Mouse (Mus musculus) embryonic facial prominence, embryonic 14.5 days (tissue): Measurements from ENCODE around the gene Hist2h2bb. TPM values are rescaled to one million over a fixed set of nuclear protein-coding genes. Genes with fewer than 3 reads are reported as not detected.
"Not testable (repeated sequence)": the region's sequence is repeated elsewhere in the genome, so short reads cannot be mapped to it uniquely, and the experiment has no call there.

Source experiments
- ATAC-seq: fragments of 200-750 bp; cut with Nextera tagmentation; 2 replicates; pipeline ENCODE4 v1.8.0; 2017; ENCODE audit warnings: low read depth, moderate number of reproducible peaks, moderate TSS enrichment
- DNase-seq: peaks from one replicate; pipeline ENCODE4 v3.0.0-alpha.2; 2015; ENCODE audit warnings: low spot score
- H3K27ac ChIP-seq: fragments of 300-500 bp; sonication (generic); replicated peaks from 2 replicates; pipeline ENCODE4 v1.5.1; 2014; ENCODE audit warnings: low read depth, mild to moderate bottlenecking, low read length, moderate library complexity
- H3K27me3 ChIP-seq: fragments of 300-500 bp; sonication (generic); replicated peaks from 2 replicates; pipeline ENCODE4 v1.6.1; 2014; ENCODE audit warnings: low read length; ENCODE audit not compliant: control insufficient read depth, insufficient read depth
- H3K36me3 ChIP-seq: fragments of 300-500 bp; sonication (generic); 2 replicates; pipeline ENCODE4 v1.6.1; 2014; ENCODE audit warnings: low read length, mixed read lengths; ENCODE audit not compliant: control insufficient read depth, insufficient read depth
- H3K4me1 ChIP-seq: fragments of 300-500 bp; sonication (generic); 2 replicates; pipeline ENCODE4 v1.6.1; 2014; ENCODE audit warnings: antibody characterized with exemption, low read length; ENCODE audit not compliant: control insufficient read depth, insufficient read depth
- H3K4me2 ChIP-seq: fragments of 300-500 bp; sonication (generic); 2 replicates; pipeline ENCODE4 v1.6.1; 2014; ENCODE audit warnings: low read depth, mild to moderate bottlenecking, low read length, moderate library complexity, mixed read lengths
- H3K4me3 ChIP-seq: fragments of 300-500 bp; sonication (generic); 2 replicates; pipeline ENCODE4 v1.5.1; 2014; ENCODE audit warnings: low read depth, mild to moderate bottlenecking, low read length
- H3K9ac ChIP-seq: fragments of 300-500 bp; sonication (generic); 2 replicates; pipeline ENCODE4 v1.6.1; 2014; ENCODE audit warnings: low read depth, mild to moderate bottlenecking, low read length, moderate library complexity, mixed read lengths
- H3K9me3 ChIP-seq: fragments of 300-500 bp; sonication (generic); 2 replicates; pipeline ENCODE4 v1.6.1; 2016; ENCODE audit warnings: low read length; ENCODE audit not compliant: control insufficient read depth
- WGBS: fragments of 180-500 bp; shearing (Covaris S2); extraction: QIAGEN DNeasy Blood & Tissue Kit; methylation state at CpG from one replicate; pipeline ENCODE4 v1.1.7; 2014; 5-methylcytosine and 5-hydroxymethylcytosine counted together
- polyA plus RNA-seq: library from polyadenylated mRNA; unstranded; fragments of >200 nt; fragmentation: Nextera tagmentation; extraction: Ambion mirVana; gene quantifications from 2 replicates; pipeline ENCODE4 v1.2.1, GENCODE M21; 2014

Gene Hist2h2bb
- polyA plus RNA-seq: 8.9 and 12.7 TPM in 2 replicates

DNA sequence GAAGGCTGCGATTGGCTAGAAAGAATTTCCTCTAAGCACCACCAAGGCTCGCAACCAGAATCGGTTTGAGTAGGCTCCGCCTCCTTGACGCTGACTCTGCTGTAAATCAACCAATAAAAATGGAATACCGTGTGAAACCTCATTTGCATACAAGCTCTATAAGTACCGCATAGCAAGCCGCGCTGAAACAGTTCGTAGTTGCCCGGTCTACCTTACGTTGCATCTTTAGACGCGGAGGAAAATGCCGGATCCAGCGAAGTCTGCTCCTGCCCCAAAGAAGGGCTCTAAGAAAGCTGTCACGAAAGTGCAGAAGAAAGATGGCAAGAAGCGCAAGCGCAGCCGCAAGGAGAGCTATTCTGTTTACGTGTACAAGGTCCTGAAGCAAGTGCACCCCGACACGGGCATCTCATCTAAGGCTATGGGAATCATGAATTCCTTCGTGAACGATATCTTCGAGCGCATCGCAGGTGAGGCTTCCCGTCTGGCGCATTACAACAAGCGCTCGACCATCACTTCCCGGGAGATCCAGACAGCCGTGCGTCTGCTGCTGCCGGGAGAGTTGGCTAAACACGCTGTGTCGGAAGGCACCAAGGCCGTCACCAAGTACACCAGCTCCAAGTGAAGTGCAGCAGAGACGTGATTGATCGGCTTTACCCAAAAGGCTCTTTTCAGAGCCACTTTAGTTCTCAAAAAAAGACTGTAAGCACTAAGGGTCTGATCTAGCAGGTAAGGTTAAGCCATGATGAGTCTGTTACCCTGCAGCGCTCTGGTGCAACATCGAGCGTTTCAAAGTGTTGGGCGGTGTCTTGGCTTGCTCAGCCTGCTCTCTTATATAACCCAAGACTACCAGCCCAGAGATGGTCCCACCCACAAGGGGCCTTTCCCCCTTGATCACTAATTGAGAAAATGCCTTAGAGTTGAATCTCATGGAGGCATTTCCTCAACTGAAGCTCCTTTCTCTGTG is at the start of gene Hist2h2bb:
Gene Hist2h2bb (plus strand): TSS at position 242 of the 964 bp plus-strand sequence.
- Histone ChIP-seq H3K36me3 (no peaks in the 10 kb centered on the region), H3K4me1 (peaks cover 5% of the 10 kb centered on the region), H3K4me3 (peak within 1 kb of the TSS; percentile 50), H3K27me3 (no peaks in the 10 kb centered on the region), H3K4me2 (peak within 1 kb of the TSS; percentile 79), H3K9me3 (no peaks in the 10 kb centered on the region), H3K27ac (peak within 1 kb of the TSS; percentile 98), H3K9ac (peak within 1 kb of the TSS; percentile 80)
- DNase-seq: peak; percentile 100
- under 1% methylated on average over 45 of the region's 45 CpGs for WGBS
- ATAC-seq: peak; percentile 95

DNA sequence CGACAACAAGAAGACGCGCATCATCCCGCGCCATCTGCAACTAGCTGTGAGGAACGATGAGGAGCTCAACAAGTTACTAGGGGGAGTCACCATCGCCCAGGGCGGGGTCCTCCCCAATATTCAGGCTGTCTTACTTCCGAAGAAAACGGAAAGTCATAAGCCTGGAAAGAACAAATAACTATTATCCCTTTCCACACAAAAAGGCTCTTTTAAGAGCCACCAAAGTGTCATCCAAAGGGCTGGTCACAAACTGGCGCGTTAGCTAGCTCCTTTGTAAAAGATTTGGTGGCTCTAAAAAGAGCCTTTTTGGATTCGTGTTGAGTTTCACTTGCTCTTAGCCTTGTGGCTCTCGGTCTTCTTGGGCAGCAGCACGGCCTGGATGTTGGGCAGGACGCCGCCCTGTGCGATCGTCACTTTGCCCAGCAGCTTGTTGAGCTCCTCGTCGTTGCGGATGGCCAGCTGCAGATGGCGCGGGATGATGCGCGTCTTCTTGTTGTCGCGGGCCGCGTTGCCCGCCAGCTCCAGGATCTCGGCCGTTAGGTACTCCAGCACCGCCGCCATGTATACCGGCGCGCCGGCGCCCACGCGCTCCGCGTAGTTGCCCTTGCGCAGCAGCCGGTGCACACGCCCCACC is 49.3 kb upstream of the Hist2h2bb start:
- peak; percentile 2; the same call in 1 of the 2 replicates for ATAC-seq
- Histone ChIP-seq H3K27ac (peak overlapping the region; percentile 98), H3K4me3 (peak overlapping the region; percentile 66), H3K9ac (peak overlapping the region; percentile 92), H3K4me2 (peak overlapping the region; percentile 88), H3K4me1 (peaks cover 25% of the 10 kb centered on the region)
- H3K36me3 ChIP-seq, H3K9me3 ChIP-seq, H3K27me3 ChIP-seq: not testable (repeated sequence)
- DNase-seq: peak; percentile 56
- under 1% methylated on average over 20 of the region's 47 CpGs for WGBS

DNA sequence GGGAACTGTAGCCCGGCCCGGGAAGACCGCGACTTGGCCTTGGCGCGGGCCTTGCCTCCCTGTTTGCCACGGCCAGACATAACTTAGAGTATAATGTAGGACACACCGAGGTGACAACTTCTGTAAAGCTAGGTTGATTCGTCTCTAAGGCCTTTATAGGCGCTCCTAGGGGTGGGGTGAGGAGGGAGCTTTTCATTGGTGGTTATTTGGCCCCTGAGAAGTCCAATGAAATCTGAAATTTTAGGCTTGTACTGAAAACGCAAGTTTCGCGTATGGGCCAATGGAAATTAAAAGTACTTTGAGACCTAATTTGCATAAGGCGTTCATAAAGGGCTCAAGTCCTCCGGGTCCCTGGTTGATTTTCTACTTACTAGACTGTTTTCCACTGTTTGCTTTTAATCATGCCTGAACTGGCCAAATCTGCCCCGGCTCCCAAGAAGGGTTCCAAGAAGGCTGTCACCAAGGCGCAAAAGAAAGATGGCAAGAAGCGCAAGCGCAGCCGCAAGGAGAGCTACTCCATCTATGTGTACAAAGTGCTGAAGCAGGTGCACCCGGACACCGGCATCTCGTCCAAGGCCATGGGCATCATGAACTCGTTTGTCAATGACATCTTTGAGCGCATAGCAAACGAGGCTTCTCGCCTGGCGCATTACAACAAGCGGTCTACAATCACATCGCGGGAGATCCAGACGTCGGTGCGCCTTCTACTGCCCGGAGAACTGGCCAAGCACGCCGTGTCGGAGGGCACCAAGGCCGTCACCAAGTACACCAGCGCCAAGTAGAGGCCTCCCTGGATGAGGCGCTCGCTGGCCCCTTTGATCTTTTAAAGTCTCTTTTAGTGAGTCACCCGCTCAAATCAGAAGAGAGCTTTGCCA is 48.5 kb upstream of the Hist2h2bb start, which contains the start of the genes Hist2h2ac and Hist2h2be:
Gene Hist2h2ac (minus strand): TSS at position 116 of the 875 bp plus-strand sequence.
Gene Hist2h2be (plus strand): TSS at position 355 of the 875 bp plus-strand sequence.
- Histone ChIP-seq H3K4me2 (peak within 1 kb of the TSS; percentile 88), H3K4me1 (peaks cover 25% of the 10 kb centered on the region), H3K4me3 (peak within 1 kb of the TSS; percentile 66), H3K9ac (peak within 1 kb of the TSS; percentile 92), H3K9me3 (no peaks in the 10 kb centered on the region), H3K27ac (peak within 1 kb of the TSS; percentile 98), H3K36me3 (no peaks in the 10 kb centered on the region), H3K27me3 (no peaks in the 10 kb centered on the region)
- DNase-seq (peak; percentile 98), ATAC-seq (peak; percentile 91)
- WGBS: under 1% methylated on average over 41 of the region's 43 CpGs

DNA sequence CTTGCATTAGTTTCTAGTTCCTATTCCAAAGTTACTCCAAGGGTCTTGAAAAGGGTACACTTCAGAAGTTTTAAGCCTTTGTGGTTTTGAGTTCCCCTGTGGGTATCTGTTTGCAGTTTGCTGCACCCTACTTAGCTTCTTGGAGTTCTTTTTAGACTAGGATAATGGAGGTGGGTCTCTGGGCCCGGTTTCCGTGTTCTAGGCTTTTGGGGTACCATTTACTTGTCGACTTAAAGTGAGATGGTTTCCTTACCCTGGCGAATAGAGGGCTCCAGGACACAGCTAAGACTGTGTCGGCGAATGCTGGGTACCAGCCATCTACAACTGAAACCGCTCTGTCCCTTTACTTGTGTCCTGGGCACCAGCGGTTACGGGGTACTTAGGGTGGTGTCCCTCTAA is 47.9 kb upstream of the Hist2h2bb start:
- Histone ChIP-seq H3K9me3 (no peaks in the 10 kb centered on the region), H3K9ac (peak overlapping the region; percentile 60), H3K27ac (peak overlapping the region; percentile 98), H3K4me2 (peak overlapping the region; percentile 88), H3K27me3 (no peaks in the 10 kb centered on the region), H3K36me3 (no peaks in the 10 kb centered on the region), H3K4me3 (peak overlapping the region; percentile 66), H3K4me1 (peaks cover 25% of the 10 kb centered on the region)
- DNase-seq (no peak), ATAC-seq (no peak)
- WGBS: 14% methylated on average over 9 of the region's 9 CpGs

DNA sequence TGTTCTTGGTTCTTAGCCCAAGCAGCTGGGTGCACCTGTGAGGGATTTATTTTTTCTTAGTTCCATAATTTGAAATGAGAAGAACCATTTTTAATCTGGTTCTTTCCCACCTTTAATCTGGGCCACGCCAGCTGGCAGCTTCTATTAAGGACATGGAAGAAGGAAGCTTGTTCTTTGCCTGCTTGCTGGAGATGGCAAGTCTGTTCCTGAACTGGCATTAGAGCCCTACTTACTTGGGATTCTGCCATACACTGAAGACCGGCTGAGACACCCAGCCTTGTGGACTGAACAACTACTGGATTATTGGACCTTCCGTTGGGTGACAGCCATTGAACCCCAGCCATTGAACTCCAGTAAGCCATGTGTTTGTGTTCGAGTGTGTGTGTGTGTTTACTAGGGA is 46.8 kb upstream of the Hist2h2bb start:
- Histone ChIP-seq H3K36me3 (no peaks in the 10 kb centered on the region), H3K9me3 (no peaks in the 10 kb centered on the region), H3K4me2 (peak overlapping the region; percentile 88), H3K27me3 (no peaks in the 10 kb centered on the region), H3K9ac (no peak overlapping the region), H3K4me1 (peaks cover 25% of the 10 kb centered on the region), H3K27ac (no peak overlapping the region), H3K4me3 (no peak overlapping the region)
- 92% methylated on average over 4 of the region's 4 CpGs for WGBS
- no peak for DNase-seq
- ATAC-seq: no peak

DNA sequence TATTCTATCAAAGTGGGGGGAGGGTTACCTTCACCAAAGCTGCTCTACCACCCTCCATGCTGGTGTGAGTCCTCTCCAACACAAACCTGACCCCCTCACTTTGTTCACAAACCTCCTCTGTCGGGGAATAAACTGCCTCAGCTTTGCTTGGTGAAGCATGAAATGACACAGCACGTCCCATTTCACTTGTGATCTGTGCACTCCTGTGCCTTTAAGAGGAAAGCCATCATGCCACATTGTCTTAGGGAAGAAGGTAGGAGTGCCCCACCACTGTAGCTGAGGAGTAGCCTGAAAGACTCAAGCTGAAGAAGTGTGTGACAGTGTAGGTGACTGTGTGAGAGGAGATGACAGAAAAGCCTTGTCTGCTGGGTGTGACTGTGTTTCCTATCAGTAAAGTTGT is 44.1 kb upstream of the Hist2h2bb start:
- H3K4me3 ChIP-seq: no peak overlapping the region
- DNase-seq: no peak

DNA sequence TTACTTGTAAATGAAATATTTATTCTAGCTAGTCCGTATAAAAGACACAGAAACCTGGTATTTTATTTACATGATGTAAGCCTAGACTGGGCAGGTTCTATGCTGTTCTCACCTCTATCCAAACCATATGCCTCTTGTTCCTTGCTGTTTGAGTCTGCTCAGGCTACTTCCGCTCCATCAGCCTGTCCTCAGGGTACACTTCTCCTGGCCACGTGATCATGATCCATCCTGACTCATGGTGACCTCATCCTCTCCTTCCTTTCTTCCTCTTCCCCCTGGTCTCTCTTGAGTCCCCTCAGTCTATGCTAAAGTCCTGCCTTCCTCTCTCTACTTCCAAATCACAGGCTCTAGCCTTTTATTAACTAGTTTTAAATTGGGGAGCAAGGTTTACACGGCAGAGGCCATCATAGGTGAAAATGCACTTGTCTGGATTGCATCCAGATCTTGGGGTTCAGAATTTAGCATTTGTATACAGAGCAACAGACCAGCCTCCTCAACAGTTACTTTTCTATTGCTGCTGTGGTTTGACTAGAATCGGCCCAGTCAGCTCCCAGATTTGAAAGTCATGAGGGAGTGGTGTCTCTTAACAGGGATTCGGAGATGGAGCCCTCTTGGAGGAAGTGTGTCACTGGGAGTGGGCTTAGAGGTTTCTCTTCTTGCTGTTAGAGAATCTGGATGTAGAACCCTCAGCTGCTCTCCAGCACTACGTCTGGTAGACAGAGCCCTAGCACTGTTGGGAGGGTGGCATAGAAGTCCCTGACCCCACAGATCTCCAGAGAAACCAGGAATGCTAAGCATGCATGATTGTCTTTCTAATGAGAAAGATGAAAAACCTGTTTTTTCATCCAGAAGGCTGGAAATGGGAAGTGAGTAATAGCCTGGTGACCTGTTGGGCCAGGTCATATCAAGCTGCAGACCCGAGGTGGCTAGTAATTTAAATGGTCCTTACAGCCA is 42.6 kb upstream of the Hist2h2bb start:
- DNase-seq (no peak), ATAC-seq (peak; percentile 34; the same call in 1 of the 2 replicates)
- Histone ChIP-seq H3K27me3 (no peaks in the 10 kb centered on the region), H3K4me3 (no peak overlapping the region), H3K9ac (no peak overlapping the region), H3K4me1 (peaks cover 14% of the 10 kb centered on the region), H3K9me3 (no peaks in the 10 kb centered on the region), H3K4me2 (no peak overlapping the region), H3K36me3 (no peaks in the 10 kb centered on the region), H3K27ac (no peak overlapping the region)
- 53% methylated on average over 8 of the region's 8 CpGs for WGBS

More for the DNA sequence above, 44.1 kb upstream of the Hist2h2bb start:
- Histone ChIP-seq H3K4me2 (no peak overlapping the region), H3K27me3 (no peaks in the 10 kb centered on the region), H3K27ac (no peak overlapping the region), H3K4me1 (peaks cover 19% of the 10 kb centered on the region), H3K36me3 (no peaks in the 10 kb centered on the region), H3K9me3 (no peaks in the 10 kb centered on the region), H3K9ac (no peak overlapping the region)
- ATAC-seq: no peak
- 28% methylated on average over 2 of the region's 2 CpGs for WGBS
